Mouse (Mus musculus) intestine, embryonic 16.5 days (tissue): Measurements from ENCODE around the gene Kcnq1. TPM values are rescaled to one million over a fixed set of nuclear protein-coding genes. Genes with fewer than 3 reads are reported as not detected.
A peak's percentile ranks its signal among the peaks of the same experiment; 100 is the strongest.

ENCODE experiments used
- ATAC-seq: fragments of 200-750 bp; cut with Nextera tagmentation; 2 replicates; pipeline ENCODE4 v1.8.0; 2017; ENCODE audit warnings: moderate TSS enrichment, moderate library complexity
- H3K27ac ChIP-seq: fragments of 300-500 bp; sonication (generic); 2 replicates; pipeline ENCODE4 v1.5.1; 2014; ENCODE audit warnings: mild to moderate bottlenecking, low read length
- H3K27me3 ChIP-seq: fragments of 300-500 bp; sonication (generic); replicated peaks from 2 replicates; pipeline ENCODE4 v1.6.1; 2014; ENCODE audit warnings: low read length, control low read depth, mixed read lengths; ENCODE audit not compliant: control insufficient read depth, insufficient read depth
- H3K36me3 ChIP-seq: fragments of 300-500 bp; sonication (generic); 2 replicates; pipeline ENCODE4 v1.6.1; 2014; ENCODE audit warnings: low read length, control low read depth; ENCODE audit not compliant: control insufficient read depth, insufficient read depth
- H3K4me1 ChIP-seq: fragments of 300-500 bp; sonication (generic); 2 replicates; pipeline ENCODE4 v1.6.1; 2014; ENCODE audit warnings: low read length, control low read depth, mixed read lengths; ENCODE audit not compliant: control insufficient read depth, insufficient read depth
- H3K4me2 ChIP-seq: fragments of 300-500 bp; sonication (generic); 2 replicates; pipeline ENCODE4 v1.6.1; 2014; ENCODE audit warnings: low read depth, low read length, control low read depth
- H3K4me3 ChIP-seq: fragments of 300-500 bp; sonication (generic); 2 replicates; pipeline ENCODE4 v1.5.1; 2014; ENCODE audit warnings: mild to moderate bottlenecking, low read length
- H3K9ac ChIP-seq: fragments of 300-500 bp; sonication (generic); 2 replicates; pipeline ENCODE4 v1.6.1; 2014; ENCODE audit warnings: low read depth, low read length
- H3K9me3 ChIP-seq: fragments of 300-500 bp; sonication (generic); 2 replicates; pipeline ENCODE4 v1.6.1; 2016; ENCODE audit warnings: low read length, control low read depth; ENCODE audit not compliant: control insufficient read depth
- WGBS: fragments of 180-500 bp; shearing (Covaris S2); extraction: QIAGEN DNeasy Blood & Tissue Kit; methylation state at CpG from one replicate; pipeline ENCODE4 v1.1.7; 2014; 5-methylcytosine and 5-hydroxymethylcytosine counted together
- polyA plus RNA-seq: library from polyadenylated mRNA; unstranded; fragments of >200 nt; fragmentation: Nextera tagmentation; extraction: Ambion mirVana; gene quantifications from 2 replicates; pipeline ENCODE4 v1.2.1, GENCODE M21; 2015

Kcnq1 gene
- polyA plus RNA-seq, 1 experiment from 2014 or later: 9.7 TPM

- H3K4me3 ChIP-seq: peak overlapping the region; percentile 56
- H3K27me3 ChIP-seq: peaks cover 29% of the 10 kb centered on the region
- ATAC-seq: peak; percentile 76
- H3K9me3 ChIP-seq: no peaks in the 10 kb centered on the region
- peak overlapping the region; percentile 83 for H3K4me2 ChIP-seq
- H3K27ac ChIP-seq: peak overlapping the region; percentile 37
- H3K9ac ChIP-seq: peak overlapping the region; percentile 68
- H3K36me3 ChIP-seq: no peaks in the 10 kb centered on the region
- WGBS: 7% methylated on average over 57 of the region's 57 CpGs
- peaks cover 24% of the 10 kb centered on the region for H3K4me1 ChIP-seq
Observed at GRCm38 (mm10) chr7:143106672-143107465, 707 bp downstream of the Kcnq1 start.

- Histone ChIP-seq H3K4me3 (peak overlapping the region; percentile 56), H3K36me3 (no peaks in the 10 kb centered on the region), H3K27me3 (peaks cover 29% of the 10 kb centered on the region), H3K9ac (peak overlapping the region; percentile 24; the same call in 1 of the 2 replicates), H3K4me1 (peaks cover 26% of the 10 kb centered on the region), H3K27ac (peak overlapping the region; percentile 37; the same call in 1 of the 2 replicates), H3K4me2 (peak overlapping the region; percentile 83), H3K9me3 (no peaks in the 10 kb centered on the region)
- 42% methylated on average over 5 of the region's 5 CpGs for WGBS
- peak; percentile 33 for ATAC-seq
Observed at GRCm38 (mm10) chr7:143108200-143108599, 2.0 kb downstream of the Kcnq1 start.

DNA sequence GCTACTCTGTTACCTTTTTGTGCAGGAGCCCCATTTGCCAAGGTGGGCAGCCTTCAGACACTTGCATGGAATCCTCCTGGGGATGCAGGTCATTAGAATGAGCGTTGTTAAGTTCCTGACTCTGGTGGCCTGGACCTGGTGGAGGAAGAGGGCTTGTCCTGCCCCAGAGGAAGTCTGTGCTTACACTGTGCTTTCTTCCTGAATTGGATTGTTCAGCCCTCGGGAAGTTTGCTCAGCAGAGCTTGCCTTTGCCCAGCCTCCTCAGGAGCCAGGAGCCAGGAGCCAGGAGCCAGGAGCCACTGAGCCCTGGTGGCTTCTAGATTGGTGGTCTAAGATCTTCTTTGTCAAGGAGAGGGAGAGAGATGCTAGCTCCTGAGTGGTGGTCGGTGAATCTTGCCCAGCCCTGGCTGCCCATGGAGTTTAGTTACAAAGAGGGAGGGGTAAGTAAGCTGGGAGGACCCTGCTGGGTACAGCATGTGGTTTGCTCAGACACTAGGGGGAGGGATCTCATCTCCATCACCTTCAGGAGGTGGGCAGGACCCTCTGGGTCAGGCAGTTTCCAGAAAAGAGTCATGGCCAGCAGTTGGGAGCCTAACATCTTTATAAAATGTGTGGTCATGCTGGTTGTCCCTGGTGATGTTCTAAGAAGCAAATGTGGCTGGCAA, 3.0 kb downstream of the Kcnq1 start:
- peaks cover 26% of the 10 kb centered on the region for H3K4me1 ChIP-seq
- H3K4me3 ChIP-seq: peak overlapping the region; percentile 56
- H3K9me3 ChIP-seq: peaks cover 1% of the 10 kb centered on the region; the same call in 1 of the 2 replicates
- ATAC-seq: no peak
- no peaks in the 10 kb centered on the region for H3K36me3 ChIP-seq
- peak overlapping the region; percentile 83 for H3K4me2 ChIP-seq
- peak overlapping the region; percentile 11; the same call in 1 of the 2 replicates for H3K27ac ChIP-seq
- H3K9ac ChIP-seq: peak overlapping the region; percentile 24; the same call in 1 of the 2 replicates
- peaks cover 29% of the 10 kb centered on the region for H3K27me3 ChIP-seq
- 21% methylated on average over 3 of the region's 3 CpGs for WGBS

DNA sequence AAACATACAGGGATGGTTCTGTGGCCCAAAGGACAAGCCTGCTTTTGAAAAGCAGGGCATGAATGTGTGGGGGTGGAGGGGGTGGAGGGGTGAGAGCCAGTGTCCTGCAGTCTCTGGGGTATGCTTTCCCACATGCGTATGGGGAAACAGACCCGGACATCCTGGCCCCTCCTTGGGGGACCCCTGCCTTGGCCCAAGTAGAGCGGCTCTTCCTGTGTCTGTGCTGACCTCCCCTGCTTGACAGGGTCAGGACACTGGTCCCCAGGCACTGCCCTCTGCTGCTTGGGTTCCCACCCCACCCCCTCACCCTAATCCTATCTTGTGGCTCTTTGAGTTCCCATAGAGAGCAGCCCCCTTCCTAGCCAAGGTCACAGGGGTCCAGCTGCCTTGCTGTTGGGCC, 3.5 kb downstream of the Kcnq1 start:
- no peak overlapping the region for H3K9ac ChIP-seq
- H3K4me3 ChIP-seq: no peak overlapping the region
- H3K27ac ChIP-seq: no peak overlapping the region
- ATAC-seq: no peak
- peaks cover 3% of the 10 kb centered on the region; the same call in 1 of the 2 replicates for H3K9me3 ChIP-seq
- WGBS: 66% methylated on average over 3 of the region's 3 CpGs
- H3K4me2 ChIP-seq: no peak overlapping the region
- peaks cover 29% of the 10 kb centered on the region for H3K27me3 ChIP-seq
- H3K4me1 ChIP-seq: peaks cover 26% of the 10 kb centered on the region
- no peaks in the 10 kb centered on the region for H3K36me3 ChIP-seq

- ATAC-seq: peak; percentile 26; the same call in 1 of the 2 replicates
- no peak overlapping the region for H3K4me2 ChIP-seq
- peaks cover 26% of the 10 kb centered on the region for H3K4me1 ChIP-seq
- 53% methylated on average over 1 of the region's 1 CpGs for WGBS
- H3K4me3 ChIP-seq: no peak overlapping the region
- H3K9me3 ChIP-seq: peaks cover 3% of the 10 kb centered on the region; the same call in 1 of the 2 replicates
- H3K36me3 ChIP-seq: no peaks in the 10 kb centered on the region
- H3K27ac ChIP-seq: no peak overlapping the region
- H3K27me3 ChIP-seq: peaks cover 29% of the 10 kb centered on the region
- no peak overlapping the region; the same call in 1 of the 2 replicates for H3K9ac ChIP-seq
Observed at GRCm38 (mm10) chr7:143110803-143111202, 4.6 kb downstream of the Kcnq1 start.

DNA sequence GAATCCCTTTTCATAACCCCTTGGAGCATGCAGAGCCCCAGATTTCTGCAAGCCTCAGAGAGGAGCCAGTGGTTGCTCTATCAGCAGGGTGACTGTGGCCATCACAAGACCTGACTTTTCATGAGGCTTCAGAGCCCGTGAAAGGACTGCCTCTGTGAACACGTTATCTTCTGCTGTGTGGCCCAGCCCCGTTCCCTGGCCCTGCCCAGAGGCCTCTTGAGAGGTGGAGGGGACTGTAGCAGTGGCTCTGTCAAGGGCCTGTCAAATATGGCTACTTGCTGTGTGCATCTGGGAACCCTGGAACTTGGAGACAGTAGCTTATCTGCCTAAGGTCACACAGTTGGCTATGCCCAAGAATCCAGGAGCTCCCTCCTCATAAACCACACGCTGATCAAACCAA, 5.6 kb downstream of the Kcnq1 start:
- Histone ChIP-seq H3K4me1 (peaks cover 24% of the 10 kb centered on the region), H3K36me3 (no peaks in the 10 kb centered on the region), H3K4me3 (no peak overlapping the region), H3K27ac (no peak overlapping the region), H3K4me2 (no peak overlapping the region), H3K27me3 (peaks cover 23% of the 10 kb centered on the region), H3K9ac (no peak overlapping the region), H3K9me3 (peaks cover 3% of the 10 kb centered on the region; the same call in 1 of the 2 replicates)
- 57% methylated on average over 4 of the region's 4 CpGs for WGBS
- ATAC-seq: peak; percentile 41; the same call in 1 of the 2 replicates

DNA sequence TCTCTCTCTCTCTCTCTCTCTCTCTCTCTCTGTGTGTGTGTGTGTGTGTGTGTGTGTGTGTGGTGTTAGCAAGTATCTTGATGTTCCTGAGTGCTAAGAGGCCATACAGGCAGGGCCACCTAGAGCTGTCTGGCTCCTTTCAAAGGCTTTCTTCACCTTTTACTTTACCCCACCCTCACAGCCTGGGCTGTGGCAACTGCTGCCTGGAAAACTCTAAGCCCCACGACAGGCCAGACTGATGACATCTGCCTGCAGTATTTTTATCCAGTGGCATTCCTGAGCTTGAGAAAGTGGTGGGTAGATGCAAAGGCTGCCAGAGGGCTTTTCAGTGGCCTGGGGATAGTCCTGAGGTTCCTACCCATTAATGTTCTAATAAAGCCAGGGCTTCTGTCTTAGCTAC, 6.2 kb downstream of the Kcnq1 start:
- WGBS: 21% methylated on average over 1 of the region's 1 CpGs
- Histone ChIP-seq H3K36me3 (no peaks in the 10 kb centered on the region), H3K4me2 (no peak overlapping the region), H3K4me3 (no peak overlapping the region), H3K9me3 (peaks cover 3% of the 10 kb centered on the region; the same call in 1 of the 2 replicates), H3K4me1 (peaks cover 17% of the 10 kb centered on the region), H3K27ac (no peak overlapping the region), H3K9ac (no peak overlapping the region), H3K27me3 (peaks cover 16% of the 10 kb centered on the region)
- no peak for ATAC-seq

- H3K9ac ChIP-seq: no peak overlapping the region
- no peaks in the 10 kb centered on the region for H3K27me3 ChIP-seq
- H3K27ac ChIP-seq: no peak overlapping the region
- ATAC-seq: no peak
- H3K4me3 ChIP-seq: no peak overlapping the region
- H3K9me3 ChIP-seq: peaks cover 3% of the 10 kb centered on the region; the same call in 1 of the 2 replicates
- no peak overlapping the region for H3K4me2 ChIP-seq
- H3K4me1 ChIP-seq: peaks cover 24% of the 10 kb centered on the region
- no peaks in the 10 kb centered on the region for H3K36me3 ChIP-seq
Observed at GRCm38 (mm10) chr7:143114773-143115172, 8.6 kb downstream of the Kcnq1 start.

DNA sequence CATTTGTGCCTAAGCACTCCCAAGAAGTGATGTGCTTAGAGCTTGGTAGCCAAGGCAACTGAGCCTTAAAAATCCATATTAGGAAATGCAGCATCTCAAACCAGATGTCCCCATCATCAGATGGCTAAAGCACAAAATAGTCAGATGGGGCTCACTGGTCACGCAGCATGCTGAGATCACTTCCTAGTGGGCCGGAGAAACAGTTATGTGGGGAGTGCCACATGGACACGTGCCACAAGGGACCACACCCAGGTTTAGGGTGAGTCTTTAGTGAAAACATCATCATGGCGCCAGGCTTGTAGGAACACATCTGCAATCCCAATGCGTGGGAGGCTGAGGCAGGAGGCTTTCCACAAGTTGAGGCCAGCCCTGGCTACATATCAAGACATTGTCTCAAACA, 10.4 kb downstream of the Kcnq1 start:
- 84% methylated on average over 5 of the region's 5 CpGs for WGBS
- Histone ChIP-seq H3K27ac (no peak overlapping the region), H3K9ac (no peak overlapping the region), H3K4me2 (no peak overlapping the region), H3K4me1 (peaks cover 26% of the 10 kb centered on the region), H3K4me3 (no peak overlapping the region), H3K36me3 (no peaks in the 10 kb centered on the region), H3K27me3 (no peaks in the 10 kb centered on the region), H3K9me3 (peaks cover 3% of the 10 kb centered on the region; the same call in 1 of the 2 replicates)
- no peak for ATAC-seq
